Mouse (Mus musculus): ENCODE measurements around the gene Dock9. TPM values are rescaled to one million over a fixed set of nuclear protein-coding genes. Genes with fewer than 3 reads are reported as not detected.

Gene Dock9
- polyA plus RNA-seq, 1 experiment: not detected

DNA sequence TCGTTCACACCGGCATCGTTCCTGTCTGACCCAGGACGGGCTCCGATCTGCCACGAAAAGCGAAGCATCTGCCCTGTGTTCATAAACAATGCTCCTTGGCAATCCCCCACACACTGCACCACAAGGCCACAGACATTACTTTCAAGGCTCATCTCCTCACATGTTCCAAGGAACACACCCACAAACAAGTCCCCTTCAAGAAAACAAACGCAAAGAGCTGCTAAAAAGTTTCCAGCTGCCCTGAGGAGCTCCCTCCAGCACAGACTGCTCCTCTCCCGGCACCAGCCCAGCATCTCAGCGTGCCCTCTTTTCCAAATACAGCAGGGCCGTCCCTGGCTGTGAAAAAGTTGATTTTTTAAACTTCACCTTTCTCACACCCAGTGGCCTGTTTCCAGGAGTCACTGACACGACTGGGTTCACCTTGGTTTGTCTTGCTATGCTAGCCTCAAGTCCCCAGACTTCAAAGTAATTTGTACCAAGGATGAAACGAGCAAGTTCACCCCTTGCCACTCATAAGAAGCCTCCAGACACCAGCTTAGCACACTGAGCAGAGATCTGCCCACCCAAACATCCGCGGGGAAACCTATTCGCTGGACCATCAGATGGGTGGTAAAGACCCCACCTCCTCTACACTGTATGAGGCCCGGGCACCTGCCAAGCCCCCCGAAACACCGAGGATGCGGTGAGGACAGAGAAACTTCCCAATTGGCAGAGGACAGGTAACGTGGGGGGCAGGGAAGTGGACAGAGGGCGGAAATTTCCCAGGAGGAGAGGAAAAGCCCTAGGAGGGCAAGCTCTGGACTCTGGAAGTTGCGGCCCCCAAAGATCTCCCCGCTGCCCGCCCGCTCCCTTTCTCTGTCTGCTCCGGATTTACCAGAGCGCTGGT is 823 bp downstream of the Dock9 start:
- TF ChIP-seq POLR2A (IDR thresholded peaks at IDR 0.05; ENCODE audit: insufficient read depth, low read depth, low read length) (no peak), CTCF (IDR thresholded peaks at IDR 0.05; ENCODE audit: insufficient read depth, low read depth, low read length) (no peak)
- WGBS: 17% methylated on average over 28 of the region's 28 CpGs
- peak overlapping the region; percentile 93 for H3K4me3 ChIP-seq (ENCODE audit: insufficient read depth, low read depth, low read length)
- H3K4me1 ChIP-seq (ENCODE audit: control insufficient read depth, insufficient read depth, low read length): peaks cover 9% of the 10 kb centered on the region
- H3K27ac ChIP-seq (ENCODE audit: insufficient read depth, low read depth, low read length): no peak overlapping the region

GRCm38 (mm10) chr14:121795536-121795935 is 2.1 kb downstream of the Dock9 start:
- Histone ChIP-seq H3K4me1 (ENCODE audit: control insufficient read depth, insufficient read depth, low read length) (peaks cover 9% of the 10 kb centered on the region), H3K27ac (ENCODE audit: insufficient read depth, low read depth, low read length) (no peak overlapping the region), H3K4me3 (ENCODE audit: insufficient read depth, low read depth, low read length) (no peak overlapping the region)
- WGBS: 92% methylated on average over 7 of the region's 7 CpGs
- TF ChIP-seq CTCF (IDR thresholded peaks at IDR 0.05; ENCODE audit: insufficient read depth, low read depth, low read length) (no peak), POLR2A (IDR thresholded peaks at IDR 0.05; ENCODE audit: insufficient read depth, low read depth, low read length) (no peak)

DNA sequence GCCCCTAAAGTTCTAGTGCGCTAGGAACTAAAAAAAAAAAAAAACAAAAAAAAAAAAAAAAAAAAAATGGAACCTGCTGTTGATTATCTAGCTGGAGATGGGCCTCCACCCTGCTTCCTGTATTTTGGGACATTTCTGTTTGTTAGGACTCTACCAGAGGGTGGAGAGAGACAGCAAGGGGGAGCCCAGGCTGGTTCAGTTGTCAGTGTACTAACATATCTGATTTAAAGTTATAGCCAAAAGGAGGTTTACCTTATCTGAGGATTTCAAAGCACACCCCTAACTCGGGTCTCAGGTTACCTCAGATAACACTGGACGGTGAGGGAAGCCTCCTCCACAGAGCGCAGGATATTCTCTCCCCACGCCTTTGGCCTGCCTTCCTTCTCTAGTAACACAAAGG is 4.0 kb downstream of the Dock9 start:
- WGBS: 78% methylated on average over 5 of the region's 5 CpGs
- Histone ChIP-seq H3K27ac (ENCODE audit: insufficient read depth, low read depth, low read length) (no peak overlapping the region), H3K4me1 (ENCODE audit: control insufficient read depth, insufficient read depth, low read length) (peaks cover 9% of the 10 kb centered on the region), H3K4me3 (ENCODE audit: insufficient read depth, low read depth, low read length) (no peak overlapping the region)
- TF ChIP-seq CTCF (IDR thresholded peaks at IDR 0.05; ENCODE audit: insufficient read depth, low read depth, low read length): no peak
- TF ChIP-seq POLR2A (IDR thresholded peaks at IDR 0.05; ENCODE audit: insufficient read depth, low read depth, low read length): no peak

DNA sequence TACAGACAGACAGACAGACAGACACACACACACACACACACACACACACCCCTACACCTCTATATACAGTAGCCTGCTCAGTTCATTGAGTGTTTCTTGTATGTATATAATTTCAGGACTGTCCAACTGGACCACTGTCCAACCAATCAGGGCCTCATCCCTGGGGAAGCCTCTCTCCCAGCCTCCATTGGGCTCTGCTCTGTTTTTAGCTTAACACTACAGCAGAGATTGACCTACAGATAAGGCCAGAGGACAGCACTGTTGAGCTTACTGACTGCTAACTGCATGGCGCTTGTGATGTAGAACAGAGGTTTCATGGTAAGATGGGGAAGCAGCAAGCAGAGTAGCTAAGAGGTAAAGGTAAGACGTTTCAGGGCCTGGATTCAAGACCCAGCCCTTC is 5.7 kb downstream of the Dock9 start:
- H3K4me3 ChIP-seq (ENCODE audit: insufficient read depth, low read depth, low read length): no peak overlapping the region
- H3K4me1 ChIP-seq (ENCODE audit: control insufficient read depth, insufficient read depth, low read length): peaks cover under 1% of the 10 kb centered on the region; the same call in 1 of the 2 replicates
- no peak overlapping the region for H3K27ac ChIP-seq (ENCODE audit: insufficient read depth, low read depth, low read length)
- 97% methylated on average over 2 of the region's 2 CpGs for WGBS
- TF ChIP-seq POLR2A (IDR thresholded peaks at IDR 0.05; ENCODE audit: insufficient read depth, low read depth, low read length): no peak
- no peak for TF ChIP-seq CTCF (IDR thresholded peaks at IDR 0.05; ENCODE audit: insufficient read depth, low read depth, low read length)

- Histone ChIP-seq H3K4me1 (ENCODE audit: control insufficient read depth, insufficient read depth, low read length) (no peaks in the 10 kb centered on the region), H3K27ac (ENCODE audit: insufficient read depth, low read depth, low read length) (no peak overlapping the region), H3K4me3 (ENCODE audit: insufficient read depth, low read depth, low read length) (no peak overlapping the region)
- no peak for TF ChIP-seq POLR2A (IDR thresholded peaks at IDR 0.05; ENCODE audit: insufficient read depth, low read depth, low read length)
- TF ChIP-seq CTCF (IDR thresholded peaks at IDR 0.05; ENCODE audit: insufficient read depth, low read depth, low read length): no peak
- 80% methylated on average over 7 of the region's 7 CpGs for WGBS
Measured at GRCm38 (mm10) chr14:121791112-121791511, 6.5 kb downstream of the Dock9 start.

GRCm38 (mm10) chr14:121789273-121789672 is 8.4 kb downstream of the Dock9 start:
- TF ChIP-seq CTCF (IDR thresholded peaks at IDR 0.05; ENCODE audit: insufficient read depth, low read depth, low read length) (no peak), POLR2A (IDR thresholded peaks at IDR 0.05; ENCODE audit: insufficient read depth, low read depth, low read length) (no peak)
- WGBS: 89% methylated on average over 3 of the region's 3 CpGs
- no peaks in the 10 kb centered on the region for H3K4me1 ChIP-seq (ENCODE audit: control insufficient read depth, insufficient read depth, low read length)
- H3K27ac ChIP-seq (ENCODE audit: insufficient read depth, low read depth, low read length): no peak overlapping the region
- no peak overlapping the region for H3K4me3 ChIP-seq (ENCODE audit: insufficient read depth, low read depth, low read length)

- Histone ChIP-seq H3K27ac (ENCODE audit: insufficient read depth, low read depth, low read length) (no peak overlapping the region), H3K4me3 (ENCODE audit: insufficient read depth, low read depth, low read length) (no peak overlapping the region), H3K4me1 (ENCODE audit: control insufficient read depth, insufficient read depth, low read length) (no peaks in the 10 kb centered on the region)
- 89% methylated on average over 6 of the region's 6 CpGs for WGBS
- TF ChIP-seq POLR2A (IDR thresholded peaks at IDR 0.05; ENCODE audit: insufficient read depth, low read depth, low read length) (no peak), CTCF (IDR thresholded peaks at IDR 0.05; ENCODE audit: insufficient read depth, low read depth, low read length) (no peak)
Measured at GRCm38 (mm10) chr14:121788451-121788850, 9.2 kb downstream of the Dock9 start.

DNA sequence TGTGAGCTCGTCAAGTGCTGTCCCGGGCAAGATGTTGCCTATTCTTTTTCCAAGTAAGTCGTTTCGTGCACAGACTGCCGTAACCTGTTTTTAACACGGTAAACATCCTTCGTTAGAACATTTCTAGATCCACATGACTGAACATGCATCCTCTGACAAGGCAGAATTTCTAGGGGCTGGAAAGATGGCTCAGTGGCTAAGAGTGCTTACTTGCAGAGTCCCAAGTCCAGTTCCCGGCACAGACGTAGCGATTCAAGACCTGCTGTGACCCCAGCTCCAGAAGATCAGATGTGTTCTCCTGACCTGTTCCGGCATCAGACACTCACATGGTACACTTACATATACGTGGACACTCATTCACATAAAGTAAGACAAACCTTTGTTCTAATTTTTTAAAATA is 10.2 kb downstream of the Dock9 start:
- Histone ChIP-seq H3K4me1 (ENCODE audit: control insufficient read depth, insufficient read depth, low read length) (no peaks in the 10 kb centered on the region), H3K27ac (ENCODE audit: insufficient read depth, low read depth, low read length) (no peak overlapping the region), H3K4me3 (ENCODE audit: insufficient read depth, low read depth, low read length) (no peak overlapping the region)
- TF ChIP-seq POLR2A (IDR thresholded peaks at IDR 0.05; ENCODE audit: insufficient read depth, low read depth, low read length) (no peak), CTCF (IDR thresholded peaks at IDR 0.05; ENCODE audit: insufficient read depth, low read depth, low read length) (no peak)
- WGBS: 91% methylated on average over 12 of the region's 12 CpGs

DNA sequence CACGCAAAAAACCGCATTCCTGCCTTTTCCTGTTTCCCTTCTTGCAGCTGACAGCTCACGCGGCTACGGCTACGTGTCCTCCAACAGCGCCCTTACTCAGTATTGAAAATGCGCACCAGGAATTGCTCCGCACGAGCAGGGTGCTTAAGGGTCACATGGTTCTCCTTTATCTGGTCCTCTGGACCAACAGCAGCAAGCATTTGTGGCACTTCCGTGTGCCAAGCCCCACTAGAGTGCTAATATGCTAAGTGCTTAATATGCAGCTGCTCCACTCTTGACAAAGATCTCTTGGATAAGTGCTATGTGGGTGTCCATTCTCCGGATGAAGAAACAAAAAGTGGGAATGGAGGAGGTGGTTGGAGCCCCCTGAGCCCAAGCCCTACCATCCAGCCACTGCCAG is 10.7 kb downstream of the Dock9 start:
- WGBS: 78% methylated on average over 12 of the region's 12 CpGs

More for the DNA sequence above, 10.7 kb downstream of the Dock9 start:
- TF ChIP-seq POLR2A (IDR thresholded peaks at IDR 0.05; ENCODE audit: insufficient read depth, low read depth, low read length) (no peak), CTCF (IDR thresholded peaks at IDR 0.05; ENCODE audit: insufficient read depth, low read depth, low read length) (no peak)
- H3K27ac ChIP-seq (ENCODE audit: insufficient read depth, low read depth, low read length): no peak overlapping the region
- H3K4me3 ChIP-seq (ENCODE audit: insufficient read depth, low read depth, low read length): no peak overlapping the region
- no peaks in the 10 kb centered on the region for H3K4me1 ChIP-seq (ENCODE audit: control insufficient read depth, insufficient read depth, low read length)

Measured in olfactory bulb, adult 2 months (tissue).